Mouse (Mus musculus) C2C12 (cell line): Measurements from ENCODE around the gene Eno1.

ENCODE experiments used
- CTCF ChIP-seq: IDR thresholded peaks from one replicate; pipeline ENCODE4 v1.5.1; 2011; ENCODE audit not compliant: control insufficient read depth, insufficient read depth, insufficient read length
- MAX ChIP-seq: IDR thresholded peaks from one replicate; pipeline ENCODE4 v1.6.1; 2011; ENCODE audit warnings: mild to moderate bottlenecking, control low read depth
- MYOG ChIP-seq: IDR thresholded peaks from one replicate; pipeline ENCODE4 v1.6.1; 2011; ENCODE audit not compliant: control insufficient read depth, insufficient read length; ENCODE audit errors: extremely low read depth
- USF1 ChIP-seq: IDR thresholded peaks from one replicate; pipeline ENCODE4 v1.6.1; 2011; ENCODE audit warnings: low read depth, mild to moderate bottlenecking, control low read depth, moderate library complexity

- no peak for TF ChIP-seq CTCF
- no peak for TF ChIP-seq MYOG
- TF ChIP-seq USF1 = no peak
- TF ChIP-seq MAX = peak; percentile 20
Observed at GRCm38 (mm10) chr4:150281018-150281761, 44.7 kb downstream of the Eno1 start, which contains the start of gene Rere.
